Mouse (Mus musculus) ovary, postnatal 14 days (tissue): ENCODE results near the gene Nkx2-3.

Experiments used
- DNase-seq: peaks from one replicate; pipeline ENCODE4 v3.0.0; 2022; ENCODE audit warnings: low spot score

Nkx2-3 gene

GRCm38 (mm10) chr19:43619916-43620479 lies 7.9 kb downstream of the Nkx2-3 start:
- no peak for DNase-seq

- DNase-seq: no peak
Measured at GRCm38 (mm10) chr19:43623913-43624312, 11.8 kb downstream of the Nkx2-3 start.

GRCm38 (mm10) chr19:43626160-43626559 lies 14.0 kb downstream of the Nkx2-3 start:
- no peak for DNase-seq

GRCm38 (mm10) chr19:43627345-43627744 lies 15.2 kb downstream of the Nkx2-3 start:
- no peak for DNase-seq

- DNase-seq: no peak
Measured at GRCm38 (mm10) chr19:43629088-43629487, 17.0 kb downstream of the Nkx2-3 start.

GRCm38 (mm10) chr19:43630466-43631251 lies 18.5 kb downstream of the Nkx2-3 start:
- DNase-seq: peak; percentile 81

GRCm38 (mm10) chr19:43641833-43642232 lies 29.7 kb downstream of the Nkx2-3 start:
- DNase-seq: no peak

- no peak for DNase-seq
Measured at GRCm38 (mm10) chr19:43642843-43643242, 30.7 kb downstream of the Nkx2-3 start.

GRCm38 (mm10) chr19:43645508-43645907 lies 33.4 kb downstream of the Nkx2-3 start:
- DNase-seq: no peak

GRCm38 (mm10) chr19:43646852-43647251 lies 34.7 kb downstream of the Nkx2-3 start:
- no peak for DNase-seq

- no peak for DNase-seq
Measured at GRCm38 (mm10) chr19:43647261-43647660, 35.1 kb downstream of the Nkx2-3 start.

- DNase-seq: no peak
Measured at GRCm38 (mm10) chr19:43648343-43648742, 36.2 kb downstream of the Nkx2-3 start.

GRCm38 (mm10) chr19:43651241-43651785 lies 39.2 kb downstream of the Nkx2-3 start:
- no peak for DNase-seq

GRCm38 (mm10) chr19:43655735-43656492 lies 43.8 kb downstream of the Nkx2-3 start:
- DNase-seq: peak; percentile 64

GRCm38 (mm10) chr19:43659632-43660031 lies 47.5 kb downstream of the Nkx2-3 start:
- no peak for DNase-seq

GRCm38 (mm10) chr19:43660774-43661173 lies 48.6 kb downstream of the Nkx2-3 start:
- no peak for DNase-seq

GRCm38 (mm10) chr19:43662176-43662967 lies 50.2 kb downstream of the Nkx2-3 start:
- DNase-seq: no peak

GRCm38 (mm10) chr19:43663471-43663870 lies 51.3 kb downstream of the Nkx2-3 start:
- no peak for DNase-seq
